Mouse (Mus musculus): ENCODE data around the gene Ly75.

- TF ChIP-seq CTCF (IDR thresholded peaks at IDR 0.05; ENCODE audit: insufficient read depth, low read depth, low read length) = no peak
- TF ChIP-seq POLR2A (IDR thresholded peaks at IDR 0.05; ENCODE audit: insufficient read depth, low read depth, low read length) = no peak
Observed at GRCm38 (mm10) chr2:60285107-60285617, 97.9 kb downstream of the Ly75 start.

Measured in olfactory bulb, adult 2 months (tissue).